Mouse (Mus musculus): Measurements from ENCODE around the gene Wfdc17. TPM values are rescaled to one million over a fixed set of nuclear protein-coding genes. Genes with fewer than 3 reads are reported as not detected.

Wfdc17 gene
- total and polyA plus RNA-seq, 3 experiments, result not detected

DNA sequence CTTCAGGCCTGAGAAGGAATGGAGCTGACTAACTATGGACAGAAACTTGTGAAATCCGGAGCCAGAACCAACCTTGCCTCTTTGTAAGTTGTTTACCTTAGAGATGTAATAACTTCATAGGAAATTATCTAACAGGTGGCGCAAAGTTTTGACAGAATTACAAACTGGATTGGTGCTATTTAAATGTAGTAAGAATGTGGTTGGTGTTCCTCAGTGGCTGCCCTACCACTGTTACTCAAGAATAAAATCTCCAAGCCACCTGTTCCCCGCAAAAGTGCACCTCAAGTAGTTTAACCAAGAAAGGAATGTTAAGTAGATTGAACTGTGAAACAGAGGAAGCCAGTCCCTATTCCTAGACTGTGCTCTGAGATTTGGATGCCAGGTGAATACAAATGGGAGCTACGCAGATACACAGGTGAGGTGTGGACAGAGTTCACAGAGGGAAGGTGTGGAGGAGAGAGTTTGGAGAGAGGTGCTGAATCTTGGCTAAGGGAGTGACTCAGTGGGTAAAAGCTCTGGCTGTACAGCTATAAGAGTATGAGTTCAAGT is 36.7 kb downstream of the Wfdc17 start:
- no peak for TF ChIP-seq TBP (IDR thresholded peaks at IDR 0.05; ENCODE audit: low read depth, low read length)
- no peak for TF ChIP-seq CTCF (IDR thresholded peaks at IDR 0.05 in 2 of 3, conservative IDR thresholded peaks at IDR 0.05 in 1 of 3; ENCODE audit: control insufficient read depth in 1 of 3, insufficient read depth in 1 of 3, low read depth in 2 of 3, low read length in 3 of 3, poor library complexity in 1 of 3, severe bottlenecking in 1 of 3)
- TF ChIP-seq ELF1 (IDR thresholded peaks at IDR 0.05; ENCODE audit: low read depth, low read length), result no peak
- no peak for TF ChIP-seq ZC3H11A (IDR thresholded peaks at IDR 0.05; ENCODE audit: low read depth, low read length)
- TF ChIP-seq EP300 (IDR thresholded peaks at IDR 0.05; ENCODE audit: low read depth in 1 of 2, low read length in 2 of 2), result no peak
- TF ChIP-seq ZNF384 (IDR thresholded peaks at IDR 0.05; ENCODE audit: low read depth, low read length), result no peak
- no peak for TF ChIP-seq JUND (IDR thresholded peaks at IDR 0.05; ENCODE audit: low read depth, low read length)
- no peak for TF ChIP-seq ZMIZ1 (IDR thresholded peaks at IDR 0.05; ENCODE audit: low read depth, low read length)
- TF ChIP-seq SMC3 (IDR thresholded peaks at IDR 0.05; ENCODE audit: low read depth, low read length), result no peak
- no peak for TF ChIP-seq MEF2A (IDR thresholded peaks at IDR 0.05; ENCODE audit: extremely low read depth, insufficient replicate concordance, low read depth, low read length, poor library complexity, severe bottlenecking)
- no peak for TF ChIP-seq POLR2A (IDR thresholded peaks at IDR 0.05; ENCODE audit: control insufficient read depth in 1 of 2, insufficient read depth in 1 of 2, low read depth in 1 of 2, low read length in 2 of 2, poor library complexity in 1 of 2)
- TF ChIP-seq CHD2 (IDR thresholded peaks at IDR 0.05; ENCODE audit: low read length), result no peak
- no peak overlapping the region for H3K27ac ChIP-seq (ENCODE audit: control insufficient read depth, low read depth, low read length)
- peaks cover 24 to 27% of the 10 kb centered on the region in 2 experiments for H3K27me3 ChIP-seq (ENCODE audit: control insufficient read depth in 1 of 2, insufficient read depth in 2 of 2, low read length in 2 of 2)
- no peak overlapping the region for H3K9ac ChIP-seq (ENCODE audit: control insufficient read depth, low read depth, low read length, poor library complexity, severe bottlenecking)
- H3K36me3 ChIP-seq (ENCODE audit: control insufficient read depth in 1 of 2, insufficient read depth in 2 of 2, low read length in 2 of 2), result no peaks in the 10 kb centered on the region
- no peak for DNase-seq (ENCODE audit: low read depth, low spot score)
- no peak overlapping the region for H3K4me3 ChIP-seq (ENCODE audit: control insufficient read depth in 1 of 2, insufficient read depth in 1 of 2, low read depth in 2 of 2, low read length in 2 of 2)
- no peaks in the 10 kb centered on the region for H3K9me3 ChIP-seq (replicated peaks; ENCODE audit: insufficient read depth, low read length)
- H3K4me1 ChIP-seq (ENCODE audit: control insufficient read depth in 1 of 2, insufficient read depth in 2 of 2, low read length in 2 of 2), result no peaks in the 10 kb centered on the region
- H3K79me2 ChIP-seq (ENCODE audit: control insufficient read depth, insufficient read depth, low read length, poor library complexity), result no peaks in the 10 kb centered on the region

DNA sequence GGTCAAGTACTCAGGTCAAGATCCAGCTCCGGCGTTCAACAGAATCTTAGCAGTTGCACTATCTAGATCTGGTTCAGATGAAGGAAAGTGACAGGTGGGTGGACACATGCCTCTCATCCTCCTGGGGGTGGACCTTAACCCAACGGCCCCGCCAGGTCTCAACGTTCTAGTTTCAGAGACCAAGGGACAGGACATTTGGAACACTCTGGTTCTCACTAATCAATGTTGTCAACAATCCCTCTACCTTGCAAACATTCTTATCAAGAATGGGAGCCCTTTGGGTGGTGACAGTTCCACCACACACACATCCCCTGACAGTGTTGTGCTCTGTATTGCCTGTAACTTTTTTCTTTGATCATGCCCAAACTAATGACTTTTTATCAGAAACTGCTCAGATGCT is 38.0 kb downstream of the Wfdc17 start:
- no peak for DNase-seq (ENCODE audit: low read depth, low spot score)
- Histone ChIP-seq H3K36me3 (ENCODE audit: control insufficient read depth in 1 of 2, insufficient read depth in 2 of 2, low read length in 2 of 2) (no peaks in the 10 kb centered on the region), H3K4me3 (ENCODE audit: control insufficient read depth in 1 of 2, insufficient read depth in 1 of 2, low read depth in 2 of 2, low read length in 2 of 2) (no peak overlapping the region), H3K79me2 (ENCODE audit: control insufficient read depth, insufficient read depth, low read length, poor library complexity) (no peaks in the 10 kb centered on the region), H3K27ac (ENCODE audit: control insufficient read depth, low read depth, low read length) (no peak overlapping the region), H3K4me1 (ENCODE audit: control insufficient read depth in 1 of 2, insufficient read depth in 2 of 2, low read length in 2 of 2) (no peaks in the 10 kb centered on the region), H3K27me3 (ENCODE audit: control insufficient read depth in 1 of 2, insufficient read depth in 2 of 2, low read length in 2 of 2) (peaks cover 27 to 38% of the 10 kb centered on the region in 2 experiments), H3K9me3 (replicated peaks; ENCODE audit: insufficient read depth, low read length) (no peaks in the 10 kb centered on the region), H3K9ac (ENCODE audit: control insufficient read depth, low read depth, low read length, poor library complexity, severe bottlenecking) (no peak overlapping the region)
- TF ChIP-seq CTCF (IDR thresholded peaks at IDR 0.05 in 2 of 3, conservative IDR thresholded peaks at IDR 0.05 in 1 of 3; ENCODE audit: control insufficient read depth in 1 of 3, insufficient read depth in 1 of 3, low read depth in 2 of 3, low read length in 3 of 3, poor library complexity in 1 of 3, severe bottlenecking in 1 of 3), result no peak
- no peak for TF ChIP-seq GATA1 (IDR thresholded peaks at IDR 0.05; ENCODE audit: low read depth, low read length)
- TF ChIP-seq MAZ (IDR thresholded peaks at IDR 0.05; ENCODE audit: low read depth, low read length), result no peak
- TF ChIP-seq ETS1 (IDR thresholded peaks at IDR 0.05; ENCODE audit: low read depth, low read length), result no peak
- no peak for TF ChIP-seq MYB (IDR thresholded peaks at IDR 0.05; ENCODE audit: low read depth, low read length)
- TF ChIP-seq RCOR1 (IDR thresholded peaks at IDR 0.05; ENCODE audit: low read depth, low read length), result no peak
- TF ChIP-seq TCF12 (IDR thresholded peaks at IDR 0.05; ENCODE audit: low read depth, low read length), result no peak
- TF ChIP-seq GABPA (IDR thresholded peaks at IDR 0.05; ENCODE audit: low read depth, low read length), result no peak
- TF ChIP-seq ZC3H11A (IDR thresholded peaks at IDR 0.05; ENCODE audit: low read depth, low read length), result no peak
